Mouse (Mus musculus): ENCODE results near the gene Ythdf1. TPM values are rescaled to one million over a fixed set of nuclear protein-coding genes. Genes with fewer than 3 reads are reported as not detected.

Ythdf1 gene
- total and polyA plus RNA-seq, 3 experiments, result 36.8 to 72.2 TPM; not detected in 1

DNA sequence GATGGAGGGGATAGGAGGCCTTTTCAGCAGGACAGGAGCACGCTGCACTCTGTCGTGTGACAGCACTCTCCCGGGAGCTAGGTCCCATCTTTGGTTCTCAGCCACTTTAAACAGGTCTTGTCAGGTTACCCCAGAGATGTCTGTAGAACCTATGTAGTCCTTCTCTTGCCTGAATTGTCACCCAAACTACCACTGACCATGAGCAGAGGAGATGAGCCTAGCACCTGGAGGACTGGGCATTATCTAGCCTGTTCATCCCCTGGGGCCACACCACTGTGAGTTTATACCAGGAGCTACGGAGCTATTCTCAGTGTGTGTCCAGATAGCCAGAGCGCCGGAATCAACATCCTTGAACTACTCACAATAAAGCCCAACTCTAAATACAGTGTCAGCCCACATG lies 22.9 kb downstream of the Ythdf1 start:
- TF ChIP-seq SIN3A (IDR thresholded peaks at IDR 0.05; ENCODE audit: low read length) (no peak), KAT2A (conservative IDR thresholded peaks at IDR 0.05; ENCODE audit: low read depth, low read length) (no peak), POLR2A (IDR thresholded peaks at IDR 0.05; ENCODE audit: control insufficient read depth in 1 of 2, insufficient read depth in 1 of 2, low read depth in 1 of 2, low read length in 2 of 2, poor library complexity in 1 of 2) (no peak), TCF12 (IDR thresholded peaks at IDR 0.05; ENCODE audit: low read depth, low read length) (no peak), USF1 (IDR thresholded peaks at IDR 0.05; ENCODE audit: low read depth, low read length) (no peak), BHLHE40 (IDR thresholded peaks at IDR 0.05; ENCODE audit: borderline replicate concordance, low read depth, low read length) (no peak), E2F4 (IDR thresholded peaks at IDR 0.05; ENCODE audit: borderline replicate concordance, low read depth, low read length) (no peak), ETS1 (IDR thresholded peaks at IDR 0.05; ENCODE audit: low read depth, low read length) (no peak), CHD1 (IDR thresholded peaks at IDR 0.05; ENCODE audit: low read depth, low read length) (no peak)
- Histone ChIP-seq H3K4me3 (ENCODE audit: control insufficient read depth in 1 of 2, insufficient read depth in 1 of 2, low read depth in 2 of 2, low read length in 2 of 2) (no peak overlapping the region), H3K79me2 (ENCODE audit: control insufficient read depth, insufficient read depth, low read length, poor library complexity) (no peaks in the 10 kb centered on the region), H3K27me3 (ENCODE audit: control insufficient read depth in 1 of 2, insufficient read depth in 2 of 2, low read length in 2 of 2) (no peaks in the 10 kb centered on the region), H3K36me3 (ENCODE audit: control insufficient read depth in 1 of 2, insufficient read depth in 2 of 2, low read length in 2 of 2) (no peaks in the 10 kb centered on the region), H3K9me3 (replicated peaks; ENCODE audit: insufficient read depth, low read length) (no peaks in the 10 kb centered on the region), H3K9ac (ENCODE audit: control insufficient read depth, low read depth, low read length, poor library complexity, severe bottlenecking) (no peak overlapping the region), H3K4me1 (ENCODE audit: control insufficient read depth in 1 of 2, insufficient read depth in 2 of 2, low read length in 2 of 2) (no peaks in the 10 kb centered on the region), H3K27ac (ENCODE audit: control insufficient read depth, low read depth, low read length) (no peak overlapping the region)
- no peak for DNase-seq (ENCODE audit: low read depth, low spot score)

DNA sequence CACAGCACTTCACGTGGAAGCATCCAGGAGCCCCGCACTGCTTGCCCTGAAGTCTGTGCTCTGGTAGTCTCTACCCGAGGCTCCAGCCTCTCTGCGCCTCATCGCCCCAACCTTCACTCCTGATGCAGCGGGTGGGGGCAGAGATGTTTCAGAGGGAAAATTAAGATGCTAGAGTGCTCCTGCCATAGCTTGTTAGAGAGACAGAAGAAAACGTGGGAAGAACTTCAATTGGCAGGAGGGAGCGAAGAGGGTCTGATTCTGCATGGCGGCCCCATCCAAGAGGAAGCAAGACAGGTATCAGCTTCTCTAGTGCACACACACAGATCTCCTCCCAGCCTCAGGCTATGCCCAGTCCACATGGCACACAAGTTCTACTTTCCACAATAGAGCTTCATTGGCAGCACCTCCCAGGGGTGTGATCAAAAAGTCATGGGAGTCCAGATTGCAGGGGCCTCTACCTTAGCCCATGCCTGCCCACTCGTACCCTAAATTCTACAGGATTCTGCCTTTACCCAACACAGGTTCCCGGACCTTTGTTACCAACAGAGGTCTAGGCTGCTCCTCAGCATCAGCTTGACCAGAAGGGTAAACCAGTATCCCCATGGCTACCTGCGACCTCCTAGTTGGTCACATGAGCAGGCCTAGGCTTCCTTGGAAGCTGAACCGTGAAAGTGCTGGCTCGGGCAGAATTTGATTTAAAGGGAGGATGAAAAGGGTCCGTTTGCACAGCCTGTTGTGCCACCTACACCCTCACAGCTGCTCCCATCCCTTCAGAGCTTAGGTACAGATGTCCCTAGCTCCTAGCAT lies 23.7 kb downstream of the Ythdf1 start:
- H3K4me1 ChIP-seq (ENCODE audit: control insufficient read depth in 1 of 2, insufficient read depth in 2 of 2, low read length in 2 of 2), result no peaks in the 10 kb centered on the region
- TF ChIP-seq NELFE (IDR thresholded peaks at IDR 0.05; ENCODE audit: low read depth, low read length) (no peak), MYB (IDR thresholded peaks at IDR 0.05; ENCODE audit: low read depth, low read length) (no peak), HCFC1 (IDR thresholded peaks at IDR 0.05; ENCODE audit: low read depth, low read length) (no peak), NRF1 (IDR thresholded peaks at IDR 0.05; ENCODE audit: insufficient read depth, low read depth, low read length, poor library complexity, severe bottlenecking) (no peak), ZNF384 (IDR thresholded peaks at IDR 0.05; ENCODE audit: low read depth, low read length) (no peak), GATA1 (IDR thresholded peaks at IDR 0.05; ENCODE audit: low read depth, low read length) (no peak), MYC (IDR thresholded peaks at IDR 0.05; ENCODE audit: low read depth, low read length) (no peak), CHD1 (IDR thresholded peaks at IDR 0.05; ENCODE audit: low read depth, low read length) (no peak)
- no peak for DNase-seq (ENCODE audit: low read depth, low spot score)
- no peaks in the 10 kb centered on the region for H3K9me3 ChIP-seq (replicated peaks; ENCODE audit: insufficient read depth, low read length)
- H3K27me3 ChIP-seq (ENCODE audit: control insufficient read depth in 1 of 2, insufficient read depth in 2 of 2, low read length in 2 of 2), result no peaks in the 10 kb centered on the region
- H3K79me2 ChIP-seq (ENCODE audit: control insufficient read depth, insufficient read depth, low read length, poor library complexity), result no peaks in the 10 kb centered on the region
- H3K4me3 ChIP-seq (ENCODE audit: control insufficient read depth in 1 of 2, insufficient read depth in 1 of 2, low read depth in 2 of 2, low read length in 2 of 2), result no peak overlapping the region
- no peak overlapping the region for H3K27ac ChIP-seq (ENCODE audit: control insufficient read depth, low read depth, low read length)
- no peaks in the 10 kb centered on the region for H3K36me3 ChIP-seq (ENCODE audit: control insufficient read depth in 1 of 2, insufficient read depth in 2 of 2, low read length in 2 of 2)
- no peak overlapping the region for H3K9ac ChIP-seq (ENCODE audit: control insufficient read depth, low read depth, low read length, poor library complexity, severe bottlenecking)
